Mouse (Mus musculus) heart, adult 2 months (tissue): ENCODE measurements around the gene Armh4.

ENCODE experiments used
- EP300 ChIP-seq: fragments of 200-500 bp; IDR thresholded peaks from 2 replicates; pipeline ENCODE4 v1.6.1; 2011; ENCODE audit warnings: low read depth, low read length, control low read depth; ENCODE audit not compliant: insufficient read depth
- POLR2A ChIP-seq: fragments of 200-500 bp; IDR thresholded peaks from 2 replicates; pipeline ENCODE4 v1.6.1; 2011; ENCODE audit warnings: mild to moderate bottlenecking, low read depth, low read length, control low read depth; ENCODE audit not compliant: insufficient read depth

DNA sequence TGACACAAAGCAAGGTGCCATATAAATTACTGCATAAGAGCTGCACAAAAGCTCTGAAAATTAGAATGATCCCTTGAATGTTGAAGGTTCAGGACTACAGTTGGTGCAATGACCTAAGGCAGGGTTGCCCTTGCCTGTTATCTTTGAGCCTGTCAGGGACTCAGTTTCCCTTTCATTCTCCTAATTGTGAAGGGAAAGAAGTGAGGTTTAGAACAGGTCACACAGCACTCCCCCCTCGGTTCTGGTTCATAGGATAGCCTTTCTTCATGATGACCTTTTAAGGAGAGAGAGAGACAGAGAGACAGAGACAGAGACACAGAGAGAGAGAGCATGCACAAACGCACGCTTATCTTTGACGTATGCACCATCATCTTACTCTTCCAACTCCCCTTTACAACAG, 683 bp upstream of the Armh4 start:
- TF ChIP-seq POLR2A (no peak), EP300 (no peak)
